Mouse (Mus musculus) brain, embryonic 14.5 days (tissue): ENCODE results near the gene Xrn1. TPM values are rescaled to one million over a fixed set of nuclear protein-coding genes. Genes with fewer than 3 reads are reported as not detected.
"Not testable (repeated sequence)": the region's sequence is repeated elsewhere in the genome, so short reads cannot be mapped to it uniquely, and the experiment has no call there.

Source experiments
- DNase-seq: peaks from one replicate; pipeline ENCODE4 v3.0.0-alpha.2; 2011; ENCODE audit warnings: low read depth
- CTCF ChIP-seq: fragments of 200-500 bp; IDR thresholded peaks from 2 replicates; pipeline ENCODE4 v1.5.1; 2012; ENCODE audit warnings: inconsistent platforms, mild to moderate bottlenecking, moderate library complexity, borderline replicate concordance; ENCODE audit not compliant: insufficient read depth, insufficient read length; ENCODE audit errors: extremely low read depth
- POLR2A ChIP-seq: fragments of 200-500 bp; IDR thresholded peaks from 2 replicates; pipeline ENCODE4 v1.6.1; 2012; ENCODE audit warnings: mild to moderate bottlenecking, inconsistent platforms, borderline replicate concordance; ENCODE audit not compliant: poor library complexity, insufficient read depth, insufficient read length, severe bottlenecking; ENCODE audit errors: extremely low read depth
- polyA plus RNA-seq: library from polyadenylated mRNA; depleted of rRNA; stranded (reverse); fragments of >200 nt; gene quantifications from 2 replicates; pipeline ENCODE4 v1.2.3, GENCODE M21; 2012; rRNA removed

The Xrn1 gene
- 15.8 and 19.8 TPM in 2 replicates for polyA plus RNA-seq

DNA sequence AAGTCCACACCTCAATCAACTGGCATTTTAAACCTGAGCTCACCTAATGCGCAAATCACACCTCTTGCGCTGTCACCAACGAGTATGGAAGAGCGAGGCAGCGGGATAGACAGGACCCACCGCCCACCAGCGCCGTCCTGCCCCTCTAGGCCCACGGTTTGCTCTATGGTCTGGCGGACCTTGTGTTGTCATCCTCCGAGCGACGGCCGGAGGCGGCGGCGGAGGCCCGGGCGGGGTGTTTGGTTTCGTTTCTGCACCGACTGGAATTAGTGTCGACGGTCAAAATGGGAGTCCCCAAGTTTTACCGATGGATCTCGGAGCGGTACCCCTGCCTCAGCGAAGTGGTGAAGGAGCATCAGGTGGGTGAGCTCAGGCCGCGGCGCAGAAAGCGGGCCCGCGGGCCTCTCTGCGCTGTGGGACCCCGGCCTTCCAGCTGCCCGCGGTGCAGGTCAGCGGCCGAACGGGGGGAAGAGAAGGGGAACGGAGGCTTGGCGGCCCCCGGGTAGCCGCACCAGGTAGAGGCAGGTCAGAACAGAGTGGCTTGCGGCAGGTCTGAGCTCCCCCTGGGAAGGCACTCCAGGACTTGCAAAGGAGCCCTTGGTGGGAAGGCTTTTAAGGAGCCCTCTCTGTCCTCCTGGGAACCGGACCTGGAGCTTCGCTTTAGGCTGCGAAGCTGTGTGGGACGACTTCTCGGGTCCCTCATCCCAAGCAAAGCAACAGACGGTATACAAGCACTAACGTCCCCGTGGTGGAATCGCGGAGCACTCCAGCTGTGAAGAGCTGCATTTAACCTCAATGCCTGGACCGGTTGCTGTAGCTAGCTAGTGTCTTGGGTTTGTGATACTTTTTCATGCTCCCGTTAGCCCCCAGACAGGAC lies at the start of gene Xrn1:
Gene Xrn1 (plus strand): TSS at position 176 of the 877 bp plus-strand sequence.
- no peak for TF ChIP-seq CTCF
- TF ChIP-seq POLR2A = peak; percentile 44; the same call in 1 of the 2 replicates
- DNase-seq = peak; percentile 98

DNA sequence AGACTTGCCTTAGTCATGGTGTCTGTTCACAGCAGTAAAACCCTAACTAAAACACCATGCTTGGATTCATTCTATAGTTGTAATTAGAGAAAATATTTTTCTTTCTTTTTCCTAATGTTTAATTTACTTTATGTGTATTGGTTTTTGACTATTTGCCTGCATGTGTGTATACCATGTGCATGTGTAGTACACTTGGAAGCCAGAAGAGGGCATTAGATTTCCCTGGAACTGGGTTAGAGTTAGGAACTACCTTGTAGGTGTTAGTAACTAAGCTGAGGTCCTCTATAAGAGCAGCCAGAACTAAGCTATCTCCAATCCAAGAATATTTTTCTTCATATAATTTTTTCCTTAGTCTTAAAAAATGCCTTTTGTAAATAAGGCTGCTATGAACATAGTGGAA lies 21.7 kb upstream of the Xrn1 start:
- no peak for TF ChIP-seq POLR2A
- no peak for TF ChIP-seq CTCF
- no peak for DNase-seq

DNA sequence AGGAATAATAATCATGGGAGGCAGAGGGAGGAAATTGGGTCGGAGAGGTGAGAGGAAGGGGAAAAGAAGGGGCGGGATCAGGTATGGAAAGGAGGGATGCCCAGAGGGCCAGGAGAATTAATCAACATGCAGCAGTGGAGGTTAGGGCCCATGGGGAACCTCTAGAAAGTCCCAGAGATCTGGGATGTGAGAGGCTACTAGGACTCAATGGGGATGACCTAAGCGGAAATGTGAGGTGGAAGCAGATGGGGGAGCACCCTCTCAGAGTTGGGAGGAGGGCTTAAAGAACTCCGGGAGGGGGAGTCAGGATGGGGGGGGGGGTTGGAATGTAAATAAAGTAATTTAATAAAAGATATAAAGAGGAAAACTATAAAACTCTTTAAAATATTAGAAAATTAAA lies 902 bp upstream of the Xrn1 start:
- no peak for DNase-seq
- TF ChIP-seq POLR2A = no peak
- no peak for TF ChIP-seq CTCF

DNA sequence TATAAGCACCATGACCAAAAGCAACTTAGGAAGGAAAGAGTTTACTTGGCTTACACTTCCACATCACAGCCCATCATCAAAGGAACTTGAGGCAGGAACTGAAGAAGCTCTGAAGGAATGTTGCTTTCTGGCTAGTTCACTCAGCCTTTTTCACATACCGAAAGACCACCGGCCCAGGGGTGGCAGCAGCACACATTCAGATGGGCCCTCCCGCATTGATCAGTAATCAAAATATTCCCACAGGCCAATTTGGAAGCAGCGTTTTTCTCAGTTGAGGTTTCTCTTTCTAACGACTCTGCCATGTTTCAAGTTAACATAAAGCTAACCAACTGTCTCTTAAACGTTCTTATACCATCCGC lies 355 bp upstream of the Xrn1 start:
- no peak for DNase-seq
- TF ChIP-seq CTCF = peak; percentile 22; the same call in 1 of the 2 replicates
- TF ChIP-seq POLR2A = no peak

DNA sequence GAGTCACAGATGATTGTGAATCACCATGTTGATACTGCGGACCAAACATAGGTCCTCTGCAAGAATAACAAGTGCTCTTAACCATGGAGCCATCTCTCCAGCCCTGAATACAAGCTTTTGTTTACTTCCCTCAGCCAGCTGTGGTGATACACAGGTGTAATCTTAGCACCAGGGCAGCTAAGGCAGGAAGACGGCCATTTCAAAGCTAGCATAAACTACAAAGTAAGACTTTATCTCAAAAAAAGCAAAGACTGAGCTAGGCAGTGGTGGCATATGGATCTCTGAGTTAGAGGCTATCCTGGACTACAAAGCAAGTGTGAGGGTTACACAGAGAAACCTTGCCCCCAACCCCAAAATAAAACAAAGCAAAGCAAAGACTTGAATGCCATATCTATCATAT lies 3.1 kb downstream of the Xrn1 start:
- DNase-seq = no peak
- TF ChIP-seq POLR2A (no peak), CTCF (no peak)

DNA sequence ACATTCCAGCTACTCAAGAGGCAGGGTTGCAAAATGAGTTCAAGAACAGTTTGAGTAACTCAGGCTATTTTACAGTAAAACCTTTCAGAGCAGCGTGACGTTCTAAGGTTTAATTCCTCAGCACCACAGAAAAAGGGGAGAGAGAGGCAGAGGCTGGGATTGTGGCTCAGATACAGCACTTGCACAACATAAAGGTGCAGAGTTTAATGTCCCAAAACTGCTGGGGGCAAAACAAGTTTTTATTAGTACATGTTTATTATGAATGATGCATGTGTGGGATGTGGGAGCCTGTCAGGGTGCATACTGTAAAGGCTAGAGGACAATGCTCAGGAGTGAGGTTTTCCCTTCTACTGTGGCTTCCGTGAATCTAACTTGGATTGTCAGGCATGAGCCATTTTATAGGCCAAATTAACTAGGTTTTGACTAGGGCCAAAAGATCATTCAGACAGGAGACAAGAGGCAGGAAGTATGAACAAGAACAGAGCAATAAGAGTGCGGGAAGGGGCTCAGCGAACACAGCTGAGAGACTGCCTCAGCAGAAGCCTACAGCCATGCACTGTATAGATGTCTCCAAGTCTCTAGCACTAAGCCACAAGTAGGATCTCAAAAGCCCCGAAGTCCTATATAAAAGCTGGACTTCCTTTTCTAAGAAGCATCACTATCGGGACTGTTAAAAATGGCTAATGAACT lies 3.6 kb downstream of the Xrn1 start:
- no peak for TF ChIP-seq POLR2A
- TF ChIP-seq CTCF = no peak
- no peak for DNase-seq

DNA sequence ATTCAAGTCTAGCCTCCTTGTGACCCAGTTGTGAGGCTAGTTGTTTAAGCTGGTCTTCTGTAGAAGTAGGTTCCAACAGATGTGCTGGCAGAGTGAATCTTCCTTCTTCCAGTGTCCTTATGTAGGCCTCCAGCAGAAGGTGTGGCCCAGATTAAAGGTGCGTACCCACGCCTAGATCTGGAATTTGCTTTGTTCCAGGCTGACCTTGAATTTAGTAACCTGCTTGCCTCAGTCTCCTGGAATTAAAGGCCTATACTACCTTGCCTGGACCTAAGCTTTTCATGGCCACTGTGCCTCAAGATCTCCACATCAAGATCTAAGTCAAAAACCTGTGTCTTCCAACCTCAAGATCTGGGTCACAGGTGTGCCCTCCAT lies 4.2 kb downstream of the Xrn1 start:
- DNase-seq = not testable (repeated sequence)

DNA sequence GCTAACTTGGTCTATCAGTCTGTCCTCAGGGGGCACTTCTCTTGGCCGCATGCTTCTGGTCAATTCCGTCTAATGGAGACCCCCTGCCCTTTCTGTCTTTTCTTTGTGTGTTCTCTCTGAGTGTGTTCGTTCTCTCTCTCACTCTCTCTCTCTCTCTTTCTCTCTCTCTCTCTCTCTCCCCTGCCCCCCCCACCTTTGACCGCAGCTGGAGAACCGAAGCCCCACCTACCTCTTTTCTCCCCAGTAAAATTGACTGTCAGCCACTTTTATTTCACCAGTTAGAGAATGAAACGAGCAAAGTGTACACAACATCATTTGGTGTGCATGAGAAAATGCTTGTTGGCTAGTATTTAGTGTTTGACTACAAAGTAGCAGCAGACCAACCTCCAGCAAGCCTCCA lies 4.7 kb downstream of the Xrn1 start:
- TF ChIP-seq POLR2A = no peak
- no peak for TF ChIP-seq CTCF
- no peak for DNase-seq

DNA sequence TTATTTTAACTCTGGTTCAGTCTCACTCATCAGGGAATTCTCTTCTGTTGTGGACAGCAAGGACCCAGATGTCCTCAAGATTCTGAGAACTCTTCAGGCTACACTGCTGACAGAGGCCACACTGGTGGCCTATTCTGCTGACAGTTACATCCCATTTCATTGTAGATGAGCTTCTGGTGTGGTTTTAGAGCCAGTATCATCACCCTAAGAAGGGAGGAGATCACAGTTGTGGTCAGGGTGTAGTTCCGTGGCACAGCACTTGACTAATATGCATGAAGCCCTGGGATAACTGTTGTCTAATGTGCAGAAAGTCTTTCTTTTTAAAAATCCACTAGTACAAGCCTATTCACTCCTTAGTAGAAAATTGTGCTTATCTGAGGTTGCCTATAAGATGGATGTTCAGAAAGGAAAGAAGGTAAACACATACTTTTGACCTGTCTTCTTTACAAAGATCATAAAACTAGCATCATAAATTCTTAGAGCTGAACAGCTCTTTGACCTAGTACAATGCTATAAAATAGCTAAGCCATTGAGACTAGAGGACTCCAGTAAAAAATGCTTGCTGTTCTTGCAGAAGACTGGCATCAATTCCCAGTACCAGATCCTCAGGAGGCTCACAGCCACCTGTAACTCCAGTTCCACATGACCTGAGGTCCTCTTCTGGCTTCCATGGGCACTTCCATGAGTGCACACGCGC lies 5.3 kb downstream of the Xrn1 start:
- TF ChIP-seq POLR2A (no peak), CTCF (no peak)
- DNase-seq = no peak

DNA sequence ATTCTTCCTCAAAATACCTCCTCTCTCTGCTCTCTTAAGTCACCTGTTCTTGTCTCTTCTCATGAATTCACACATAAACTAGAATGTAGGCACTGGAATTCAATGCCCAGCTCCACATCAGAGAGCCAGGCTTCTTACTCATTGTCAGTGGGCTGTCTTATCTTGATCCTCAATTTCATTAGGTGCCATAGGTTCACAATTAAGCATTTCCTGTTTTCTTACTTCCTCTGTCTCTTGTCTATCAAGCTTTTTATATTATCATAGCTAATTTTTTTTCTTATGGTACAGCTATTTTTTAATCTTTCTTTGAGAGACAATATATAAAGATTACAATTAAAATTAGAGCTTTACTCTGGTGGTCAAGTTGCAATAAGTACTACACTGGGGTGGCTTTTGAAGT lies 6.5 kb downstream of the Xrn1 start:
- no peak for TF ChIP-seq CTCF
- no peak for TF ChIP-seq POLR2A
- DNase-seq = no peak

DNA sequence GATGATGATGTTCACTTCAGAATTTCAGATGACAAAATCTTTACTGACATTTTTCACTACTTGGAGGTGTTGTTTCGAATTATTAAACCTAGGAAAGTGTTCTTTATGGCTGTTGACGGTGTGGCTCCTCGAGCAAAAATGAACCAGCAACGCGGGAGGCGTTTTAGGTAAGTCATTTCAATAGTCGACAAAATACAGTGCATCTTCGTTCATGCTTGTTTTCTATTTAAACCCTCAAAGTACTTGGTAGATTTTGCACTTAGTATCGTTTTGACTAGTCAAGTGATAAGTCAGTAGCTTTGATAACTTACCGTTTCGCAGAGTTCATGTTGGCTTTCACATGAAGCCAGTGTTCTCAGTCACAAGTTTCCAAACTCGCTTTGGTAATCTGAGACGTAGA lies 9.5 kb downstream of the Xrn1 start:
- TF ChIP-seq CTCF = no peak
- no peak for TF ChIP-seq POLR2A
- DNase-seq = no peak
